Mouse (Mus musculus) liver, adult 2 months (tissue): ENCODE measurements around the gene Trrap. TPM values are rescaled to one million over a fixed set of nuclear protein-coding genes. Genes with fewer than 3 reads are reported as not detected.

Source experiments
- DNase-seq: peaks from one replicate; pipeline ENCODE4 v3.0.0-alpha.2; 2011; ENCODE audit warnings: low read depth, low spot score; ENCODE audit errors: extremely low read depth
- H3K27ac ChIP-seq: fragments of 200-500 bp; replicated peaks from 2 replicates; pipeline ENCODE4 v1.5.1; 2012; ENCODE audit warnings: low read depth, mild to moderate bottlenecking, control low read depth, inconsistent platforms, low read length; ENCODE audit not compliant: insufficient read depth
- H3K27me3 ChIP-seq: fragments of 200-500 bp; 2 replicates; pipeline ENCODE4 v1.6.1; 2012; ENCODE audit warnings: mild to moderate bottlenecking, moderate library complexity, low read length, inconsistent platforms; ENCODE audit not compliant: control insufficient read depth, insufficient read depth
- H3K36me3 ChIP-seq: fragments of 200-500 bp; 2 replicates; pipeline ENCODE4 v1.6.1; 2012; ENCODE audit warnings: low read length, inconsistent platforms; ENCODE audit not compliant: control insufficient read depth, insufficient read depth
- H3K4me1 ChIP-seq: fragments of 200-500 bp; 2 replicates; pipeline ENCODE4 v1.6.1; 2011; ENCODE audit warnings: low read length; ENCODE audit not compliant: control insufficient read depth, insufficient read depth
- H3K4me3 ChIP-seq: fragments of 200-500 bp; 2 replicates; pipeline ENCODE4 v1.5.1; 2011; ENCODE audit warnings: low read depth, mild to moderate bottlenecking, control low read depth, low read length, moderate library complexity; ENCODE audit not compliant: insufficient read depth
- H3K79me2 ChIP-seq: fragments of 200-500 bp; 2 replicates; pipeline ENCODE4 v1.6.1; 2012; ENCODE audit warnings: inconsistent platforms, mild to moderate bottlenecking, low read length, moderate library complexity; ENCODE audit not compliant: control insufficient read depth, insufficient read depth
- H3K9ac ChIP-seq: fragments of 200-500 bp; 2 replicates; pipeline ENCODE4 v1.6.1; 2012; ENCODE audit warnings: low read depth, mild to moderate bottlenecking, control low read depth, inconsistent platforms, low read length
- CTCF ChIP-seq: fragments of 200-500 bp; IDR thresholded peaks from 2 replicates; pipeline ENCODE4 v1.5.1; 2011; ENCODE audit warnings: low read depth, low read length, control low read depth
- POLR2A ChIP-seq: fragments of 200-500 bp; IDR thresholded peaks from 2 replicates; pipeline ENCODE4 v1.6.1; 2011; ENCODE audit warnings: low read length, control low read depth; ENCODE audit not compliant: insufficient read depth; ENCODE audit errors: extremely low read depth
- WGBS: fragments of 180-500 bp; shearing (Covaris S2); methylation state at CpG from one replicate; pipeline ENCODE4 v1.1.7; 2018; 5-methylcytosine and 5-hydroxymethylcytosine counted together
- polyA plus RNA-seq: library from polyadenylated mRNA; depleted of rRNA; stranded (reverse); fragments of >200 nt; gene quantifications from 2 replicates; pipeline ENCODE4 v1.2.3, GENCODE M21; 2012
- total RNA-seq: library from RNA; depleted of rRNA; stranded (reverse); fragments of >200 nt; gene quantifications from 2 replicates; pipeline ENCODE4 v1.2.3, GENCODE M21; 2014

The Trrap gene
- total and polyA plus RNA-seq, 2 experiments, result 19.8 to 33.9 TPM

GRCm38 (mm10) chr5:144828365-144829102 lies 61.0 kb downstream of the Trrap start:
- H3K4me1 ChIP-seq, result no peaks in the 10 kb centered on the region
- H3K27ac ChIP-seq, result no peak overlapping the region
- no peaks in the 10 kb centered on the region for H3K27me3 ChIP-seq
- H3K79me2 ChIP-seq, result no peaks in the 10 kb centered on the region
- no peak for TF ChIP-seq CTCF
- no peak for TF ChIP-seq POLR2A
- WGBS, result 94% methylated on average over 20 of the region's 20 CpGs
- no peak overlapping the region for H3K9ac ChIP-seq
- peaks cover 59% of the 10 kb centered on the region for H3K36me3 ChIP-seq
- no peak overlapping the region for H3K4me3 ChIP-seq
- no peak for DNase-seq

GRCm38 (mm10) chr5:144829631-144830030 lies 62.1 kb downstream of the Trrap start:
- Histone ChIP-seq H3K27ac (no peak overlapping the region), H3K27me3 (no peaks in the 10 kb centered on the region), H3K4me1 (no peaks in the 10 kb centered on the region), H3K36me3 (peaks cover 56% of the 10 kb centered on the region), H3K9ac (no peak overlapping the region), H3K79me2 (no peaks in the 10 kb centered on the region), H3K4me3 (no peak overlapping the region)
- WGBS, result 76% methylated on average over 4 of the region's 4 CpGs
- no peak for DNase-seq
- TF ChIP-seq CTCF, result no peak
- no peak for TF ChIP-seq POLR2A

- WGBS, result 90% methylated on average over 9 of the region's 9 CpGs
- Histone ChIP-seq H3K9ac (no peak overlapping the region), H3K27ac (no peak overlapping the region), H3K4me3 (no peak overlapping the region), H3K36me3 (peaks cover 49% of the 10 kb centered on the region), H3K27me3 (no peaks in the 10 kb centered on the region), H3K4me1 (no peaks in the 10 kb centered on the region), H3K79me2 (no peaks in the 10 kb centered on the region)
- no peak for DNase-seq
- TF ChIP-seq POLR2A, result no peak
- TF ChIP-seq CTCF, result no peak
These were observed 64.4 kb downstream of the Trrap start for GRCm38 (mm10) chr5:144831840-144832469.

- no peaks in the 10 kb centered on the region for H3K4me1 ChIP-seq
- no peak overlapping the region for H3K9ac ChIP-seq
- 93% methylated on average over 3 of the region's 3 CpGs for WGBS
- no peaks in the 10 kb centered on the region for H3K79me2 ChIP-seq
- TF ChIP-seq POLR2A (no peak), CTCF (no peak)
- DNase-seq, result peak; percentile 15
- no peaks in the 10 kb centered on the region for H3K27me3 ChIP-seq
- H3K27ac ChIP-seq, result no peak overlapping the region
- H3K36me3 ChIP-seq, result peaks cover 52% of the 10 kb centered on the region
- no peak overlapping the region for H3K4me3 ChIP-seq
These were observed 68.6 kb downstream of the Trrap start for GRCm38 (mm10) chr5:144836100-144836499.

GRCm38 (mm10) chr5:144845352-144845751 lies 77.8 kb downstream of the Trrap start:
- DNase-seq, result no peak
- TF ChIP-seq POLR2A, result no peak
- TF ChIP-seq CTCF, result no peak
- H3K36me3 ChIP-seq, result peaks cover 46% of the 10 kb centered on the region
- 97% methylated on average over 20 of the region's 20 CpGs for WGBS
- no peak overlapping the region for H3K27ac ChIP-seq
- no peaks in the 10 kb centered on the region for H3K27me3 ChIP-seq
- no peaks in the 10 kb centered on the region for H3K79me2 ChIP-seq
- H3K4me1 ChIP-seq, result no peaks in the 10 kb centered on the region
- H3K4me3 ChIP-seq, result no peak overlapping the region
- no peak overlapping the region for H3K9ac ChIP-seq

- H3K36me3 ChIP-seq, result peaks cover 47% of the 10 kb centered on the region
- H3K9ac ChIP-seq, result no peak overlapping the region
- no peak for DNase-seq
- H3K27ac ChIP-seq, result no peak overlapping the region
- H3K79me2 ChIP-seq, result no peaks in the 10 kb centered on the region
- H3K27me3 ChIP-seq, result no peaks in the 10 kb centered on the region
- no peak overlapping the region for H3K4me3 ChIP-seq
- no peak for TF ChIP-seq POLR2A
- TF ChIP-seq CTCF, result no peak
- no peaks in the 10 kb centered on the region for H3K4me1 ChIP-seq
- WGBS, result 83% methylated on average over 5 of the region's 5 CpGs
These were observed 81.2 kb downstream of the Trrap start for GRCm38 (mm10) chr5:144848735-144849134.
